Mouse (Mus musculus) megakaryocyte progenitor cell, adult 5-6 weeks (primary cell): Measurements from ENCODE around the gene Iqsec1. TPM values are rescaled to one million over a fixed set of nuclear protein-coding genes. Genes with fewer than 3 reads are reported as not detected.

Experiments used
- ATAC-seq: replicated peaks from 2 replicates; pipeline ENCODE4 v1.8.0; 2016; ENCODE audit warnings: mild to moderate bottlenecking, moderate TSS enrichment, inconsistent platforms; ENCODE audit not compliant: poor library complexity
- total RNA-seq, 2 experiments: library from RNA; stranded (forward) in 1 of 2; stranded (reverse) in 1 of 2; fragments of 157-497, 149-512 nt in 1 of 2; fragments of 200-1000 nt in 1 of 2; gene quantifications; 2 replicates each; pipeline versions ENCODE4 v1.2.3 to v1.2.4; 2015 to 2017

Iqsec1 gene
- total RNA-seq, 2 experiments from 2014 or later, result 3.5 to 32.5 TPM

DNA sequence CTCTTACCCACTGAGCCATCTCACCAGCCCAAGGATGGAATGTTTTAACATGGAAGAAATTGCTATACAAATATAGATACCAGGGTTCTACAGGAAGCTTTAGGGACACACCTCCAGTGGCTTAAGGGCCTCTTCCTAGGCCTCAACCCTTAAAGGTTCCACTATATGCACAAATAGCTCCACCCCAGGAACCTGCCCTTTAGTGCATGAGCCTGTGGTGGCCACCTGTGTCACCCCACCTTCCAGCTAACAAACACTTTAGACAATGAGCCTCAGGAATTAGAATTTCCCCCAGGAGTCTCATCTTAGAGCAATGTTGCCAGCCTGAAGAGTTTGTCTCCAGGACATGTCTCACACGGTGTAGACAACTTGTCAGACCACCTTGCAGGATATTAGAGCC is 96.1 kb downstream of the Iqsec1 start:
- ATAC-seq, result no peak

DNA sequence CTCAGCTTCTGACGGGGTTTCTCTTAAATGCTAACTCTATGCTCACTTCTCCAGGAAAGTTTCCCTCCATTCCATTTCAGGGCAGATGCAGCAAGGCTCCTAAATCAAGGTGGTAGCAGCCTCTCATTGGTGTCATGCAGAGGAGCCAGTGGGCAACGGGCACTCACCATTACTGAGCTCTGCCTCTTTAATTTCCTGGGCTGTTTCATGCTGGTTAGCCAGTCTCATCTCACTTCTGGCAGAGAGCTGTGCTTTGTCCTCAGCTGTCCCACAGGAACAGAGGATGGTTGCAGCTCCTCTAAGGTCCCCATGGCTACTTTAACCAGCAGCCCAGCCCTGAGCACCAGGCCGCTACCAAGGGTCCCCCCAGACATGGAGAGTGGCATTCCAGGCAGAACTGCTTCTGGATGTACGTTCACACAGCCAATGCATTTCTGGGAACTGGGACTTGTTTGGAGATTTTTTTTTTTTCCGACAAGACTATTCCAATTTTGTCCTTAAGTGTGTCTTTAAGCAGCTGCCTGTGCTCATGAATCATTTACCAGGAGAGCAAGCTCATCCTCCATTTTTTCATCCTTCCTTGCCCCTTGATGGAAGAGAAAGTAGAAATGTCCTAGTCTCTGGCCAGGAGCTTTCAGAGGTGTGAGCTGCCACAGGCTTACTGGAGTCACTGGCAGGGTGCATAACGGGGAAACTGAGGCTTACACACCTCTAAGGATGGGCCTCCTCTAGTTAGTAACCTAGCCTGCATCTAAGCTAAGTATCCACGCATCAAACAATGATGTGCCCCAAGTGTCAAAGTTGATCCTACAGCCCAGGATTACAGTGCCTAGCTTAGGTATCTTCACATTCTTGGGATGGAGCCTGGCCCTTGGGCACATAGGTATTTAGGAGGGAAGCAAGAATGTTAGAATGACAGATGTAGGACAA is 98.9 kb downstream of the Iqsec1 start:
- no peak for ATAC-seq

DNA sequence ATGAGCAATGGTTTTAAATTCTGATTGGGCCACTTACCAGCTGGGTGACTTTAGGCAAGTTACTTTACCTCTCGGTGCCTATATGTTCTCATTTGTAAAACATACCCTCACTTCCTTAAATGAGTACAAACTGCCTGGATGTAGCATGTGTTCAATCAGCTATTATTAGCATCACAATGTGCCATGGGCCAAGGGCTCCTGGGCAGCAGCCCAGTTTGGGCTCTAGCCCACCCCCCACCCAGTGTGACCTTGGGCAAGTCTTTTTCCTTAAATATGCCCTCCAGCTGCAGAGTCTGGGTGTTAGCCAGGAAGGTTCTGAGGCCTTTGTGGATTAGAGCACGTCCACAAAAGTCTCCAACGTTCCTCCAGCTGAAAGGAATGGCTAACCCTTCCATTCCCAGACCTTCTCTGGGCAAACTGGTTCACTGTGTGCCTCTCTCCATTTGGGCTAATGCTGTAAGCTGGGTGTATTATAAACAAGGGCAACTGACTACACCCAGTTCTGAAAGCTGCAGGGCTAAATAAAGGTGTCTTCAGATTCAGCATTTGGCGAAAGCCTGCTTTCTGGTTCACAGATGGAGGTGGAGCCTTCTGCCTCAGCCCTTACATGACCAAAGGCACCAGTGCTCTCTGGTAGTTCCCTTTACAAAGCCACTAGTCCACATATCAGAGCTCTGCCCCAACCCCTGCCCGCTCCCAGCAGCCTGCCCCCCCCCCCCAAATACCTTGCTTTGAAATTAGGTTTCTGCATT is 101.3 kb downstream of the Iqsec1 start:
- ATAC-seq, result no peak

DNA sequence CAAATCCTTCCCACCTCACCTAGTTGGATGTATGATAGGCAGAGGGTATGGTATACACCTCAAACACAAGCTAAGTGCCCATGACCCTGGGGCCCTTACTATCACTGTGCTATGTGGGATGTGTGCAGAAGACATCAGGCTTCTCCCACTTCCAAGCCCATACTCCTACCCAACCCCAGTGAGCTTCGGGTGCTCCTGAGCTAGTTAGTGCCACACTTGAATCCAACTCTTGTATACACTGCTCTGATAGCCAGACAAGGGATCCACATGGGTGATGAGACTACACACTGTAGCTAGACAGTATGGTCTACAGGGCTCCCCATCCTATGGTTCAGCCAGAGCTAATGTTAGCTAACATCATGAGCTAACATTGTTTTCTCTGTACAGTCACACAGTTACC is 102.9 kb downstream of the Iqsec1 start:
- ATAC-seq, result no peak

DNA sequence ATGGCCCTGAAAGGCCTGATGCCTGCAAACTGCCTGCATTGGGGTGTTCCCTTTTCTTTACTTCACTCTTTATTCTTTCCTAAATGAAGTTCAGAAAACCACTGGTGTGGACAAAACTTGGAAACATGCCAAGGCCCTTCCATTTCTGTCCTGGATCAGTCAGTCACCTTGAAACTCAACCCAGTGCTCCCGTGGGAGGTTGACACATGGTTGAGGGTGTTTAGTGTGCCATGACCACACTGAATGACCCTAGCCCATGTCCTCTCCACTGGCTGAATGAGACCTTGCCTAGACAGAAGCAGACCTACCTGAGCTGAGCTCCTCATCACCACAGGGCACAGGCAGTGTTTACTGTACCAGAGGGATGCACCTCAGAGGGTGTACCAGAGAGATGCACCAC is 103.9 kb downstream of the Iqsec1 start:
- no peak for ATAC-seq

DNA sequence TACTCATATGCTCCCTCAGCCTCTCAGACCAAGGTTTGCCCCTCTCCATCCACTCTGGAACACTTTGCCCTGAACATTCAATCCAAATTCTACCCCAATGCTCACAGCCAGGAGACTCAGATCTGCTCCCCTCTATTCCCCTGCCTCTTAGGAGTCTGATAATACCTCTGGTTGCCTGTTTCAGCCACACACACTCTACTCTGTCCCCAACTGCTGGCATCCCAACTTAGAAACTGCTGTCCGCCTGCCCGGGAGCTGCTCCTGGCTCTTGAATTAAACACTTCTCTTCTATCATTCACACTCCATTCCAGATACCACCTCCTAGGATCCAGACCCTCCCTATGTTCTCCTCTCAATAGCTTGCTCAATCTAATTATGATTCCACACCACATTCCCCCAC is 107.5 kb downstream of the Iqsec1 start:
- no peak for ATAC-seq

DNA sequence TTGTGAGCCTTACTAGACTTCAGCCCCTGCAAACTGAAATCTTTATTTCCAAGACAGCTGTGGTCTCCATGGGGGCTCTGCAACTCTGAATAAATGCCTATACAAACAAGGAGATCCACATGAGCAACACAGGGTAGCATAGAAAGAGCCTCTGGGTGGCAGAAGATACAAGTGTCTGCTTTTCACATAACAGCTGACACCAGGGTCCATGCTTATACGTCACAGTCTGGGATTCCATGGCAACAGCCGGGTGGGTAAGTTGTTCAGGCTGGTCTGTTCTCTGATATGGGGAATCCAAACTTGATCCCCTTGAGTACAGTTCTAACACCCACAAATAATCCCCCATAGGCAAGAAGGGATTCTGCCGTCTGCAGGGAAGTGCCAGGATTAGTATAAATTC is 108.1 kb downstream of the Iqsec1 start:
- ATAC-seq, result no peak

DNA sequence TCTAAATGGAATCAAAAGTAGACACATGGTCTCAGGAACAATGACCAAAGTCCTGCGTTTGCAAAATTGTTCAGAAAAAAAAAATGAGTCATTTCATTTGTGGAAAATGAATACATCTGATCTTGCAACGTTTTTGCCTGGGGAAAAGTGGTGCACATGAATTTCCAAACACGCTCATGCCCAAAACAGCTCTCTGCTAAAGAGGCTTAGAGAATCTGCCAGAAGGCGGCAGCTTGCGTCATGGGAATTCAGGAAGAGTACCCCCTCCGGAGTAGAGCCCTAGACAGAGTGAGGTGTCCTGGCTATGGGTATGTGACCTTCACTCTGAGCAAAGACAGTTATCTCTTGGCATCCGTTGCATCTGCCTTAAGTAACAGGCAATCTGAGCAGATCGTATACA is 116.9 kb downstream of the Iqsec1 start:
- no peak for ATAC-seq

DNA sequence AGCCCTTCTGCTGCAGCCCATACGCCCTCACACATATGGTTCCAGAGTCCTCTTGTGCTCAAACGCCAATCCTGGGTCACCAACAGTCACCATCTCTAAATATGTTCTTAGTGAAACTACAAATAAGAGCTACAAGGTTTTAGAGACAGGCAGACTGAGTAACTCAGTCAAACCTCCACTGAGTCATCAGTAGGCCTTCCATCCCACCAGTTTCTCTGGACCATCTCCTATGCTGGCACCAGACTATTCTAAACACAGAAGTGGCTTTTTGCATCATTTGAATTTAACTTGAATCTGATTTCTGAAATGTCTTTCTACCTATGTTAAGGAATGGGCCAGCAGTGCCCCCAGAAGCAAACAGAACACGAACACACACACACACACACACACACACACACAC is 120.5 kb downstream of the Iqsec1 start:
- no peak for ATAC-seq

DNA sequence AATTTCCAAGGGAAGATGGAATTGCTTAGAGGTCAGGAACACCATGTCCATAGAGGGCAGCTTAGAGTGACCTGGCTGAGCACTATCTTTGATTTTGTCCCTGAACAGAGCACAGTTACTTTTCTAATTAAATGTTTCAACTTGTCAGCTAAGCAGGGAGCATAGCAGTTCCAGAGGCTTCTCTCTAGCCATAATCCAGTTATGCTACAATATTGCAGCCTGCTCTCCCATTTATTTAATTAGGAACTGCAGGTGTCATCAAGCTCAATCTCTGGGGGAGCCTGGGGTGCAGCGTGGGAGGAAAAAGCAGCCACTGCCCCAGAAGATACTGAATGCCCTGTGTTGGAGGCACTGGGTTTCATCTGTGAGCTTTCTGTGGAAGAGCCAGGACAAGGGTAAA is 127.1 kb downstream of the Iqsec1 start:
- no peak for ATAC-seq

DNA sequence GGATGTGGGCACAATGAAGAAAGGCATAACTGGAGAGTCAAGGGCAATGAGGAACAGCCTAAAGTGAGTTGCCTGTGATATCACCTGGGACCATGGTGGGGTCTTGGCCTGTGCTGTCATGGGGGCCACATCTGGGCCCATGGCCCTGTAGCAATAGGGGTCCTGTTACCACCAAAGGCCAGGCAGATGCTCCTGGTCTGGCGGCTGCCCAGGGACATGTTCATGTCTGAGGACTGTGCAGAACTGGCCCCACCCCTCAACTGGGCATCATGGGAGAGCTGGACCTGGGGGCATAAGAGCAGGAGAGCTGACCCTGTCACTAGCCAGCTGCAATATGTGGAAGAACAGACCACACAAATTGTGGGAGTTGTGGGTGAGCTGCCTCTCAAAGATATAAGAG is 130.6 kb downstream of the Iqsec1 start:
- ATAC-seq, result no peak

DNA sequence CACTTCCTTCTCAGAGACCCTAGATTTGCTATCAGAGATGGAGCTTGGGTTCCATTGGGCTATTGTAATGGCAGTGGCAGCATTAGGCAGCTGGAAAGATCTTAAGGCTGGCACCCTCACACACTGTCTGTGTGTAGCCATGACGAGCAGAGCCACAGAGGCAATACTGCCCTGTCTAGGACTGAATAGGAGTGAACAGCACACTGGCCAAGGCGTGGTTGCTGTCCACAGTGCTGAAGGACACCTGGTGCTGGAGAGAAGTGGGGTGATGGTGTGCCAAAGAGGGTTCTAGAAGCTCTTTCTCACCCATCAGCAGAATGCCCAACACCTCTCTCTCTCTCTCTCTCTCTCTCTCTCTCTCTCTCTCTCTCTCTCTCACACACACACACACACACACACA is 136.1 kb downstream of the Iqsec1 start:
- peak; percentile 74; the same call in 1 of the 2 replicates for ATAC-seq

DNA sequence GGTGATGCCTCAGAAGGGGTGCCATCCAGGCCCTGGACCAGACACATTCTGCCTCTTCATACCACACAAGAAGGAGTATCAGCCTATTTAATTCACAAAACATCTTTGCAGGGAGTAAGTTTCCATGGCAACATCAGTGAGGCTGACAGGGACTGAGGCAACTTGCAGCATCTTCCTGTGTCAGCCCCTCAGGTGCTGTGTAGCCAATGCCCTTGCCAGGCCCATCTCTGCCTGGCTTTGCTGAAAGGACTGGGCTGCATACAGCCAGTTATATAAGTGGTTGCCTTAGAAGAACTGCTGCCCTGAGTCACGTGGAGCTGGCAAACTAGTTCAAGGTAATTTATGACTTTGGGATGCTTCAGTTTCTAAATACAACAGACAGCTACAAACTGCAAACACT is 140.4 kb downstream of the Iqsec1 start:
- ATAC-seq, result no peak

DNA sequence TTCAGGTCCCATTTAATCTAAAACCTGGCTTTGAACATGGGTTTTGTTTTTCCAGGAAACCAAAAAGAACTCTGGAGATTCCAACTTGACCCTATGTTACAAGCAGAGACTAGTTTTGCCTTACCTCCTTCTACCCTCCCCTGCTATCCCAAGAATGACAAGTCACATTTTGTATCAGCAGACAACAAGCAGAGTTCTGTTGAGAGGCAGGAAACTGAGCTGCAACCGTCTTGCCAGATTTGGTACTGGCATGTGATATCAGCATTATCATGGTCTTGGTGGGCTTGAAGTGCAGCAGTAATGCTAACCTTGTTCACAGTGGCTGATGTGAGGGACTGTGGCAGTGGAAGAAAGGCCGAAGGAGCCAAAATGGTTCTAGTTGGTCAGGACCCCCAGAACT is 141.0 kb downstream of the Iqsec1 start:
- peak; percentile 50; the same call in 1 of the 2 replicates for ATAC-seq

DNA sequence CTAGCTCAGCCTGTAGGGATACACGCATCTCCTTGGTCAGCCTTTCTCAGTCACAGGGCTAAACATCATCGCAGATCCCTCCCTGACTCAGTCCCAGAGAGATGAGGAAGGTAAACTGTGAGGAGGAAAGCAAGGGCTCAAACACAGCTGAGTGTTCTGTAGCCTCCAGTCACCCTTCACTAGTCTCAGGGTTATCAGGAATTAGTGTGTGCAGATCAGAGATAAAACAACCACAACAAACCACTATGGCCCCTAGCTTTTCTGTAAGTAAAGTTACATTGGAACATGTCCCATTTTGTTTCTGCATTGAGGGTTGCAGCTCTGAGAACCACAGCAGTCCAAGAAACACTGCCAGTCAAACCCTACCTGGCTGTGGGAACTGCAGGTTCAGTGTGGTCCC is 148.5 kb downstream of the Iqsec1 start:
- ATAC-seq, result peak; percentile 68

DNA sequence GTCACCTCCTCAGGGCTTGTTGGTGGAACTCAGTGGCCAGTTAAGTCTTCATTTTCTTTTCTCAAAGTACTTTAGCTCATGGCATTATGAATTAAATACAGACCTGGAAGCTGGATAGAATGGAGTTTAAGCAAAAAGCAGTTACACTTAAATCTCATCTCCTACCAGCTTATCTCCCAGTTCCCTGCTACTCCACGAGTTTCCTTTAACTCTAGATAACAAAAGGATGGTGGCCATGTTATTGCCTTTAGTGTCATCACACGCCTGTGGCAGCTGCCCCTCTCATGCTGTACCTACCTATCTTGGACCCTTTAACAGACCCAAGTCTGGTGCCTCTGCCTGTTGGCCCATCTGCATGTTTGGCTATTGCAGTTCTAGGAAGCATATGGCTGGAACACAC is 151.7 kb downstream of the Iqsec1 start:
- ATAC-seq, result no peak

DNA sequence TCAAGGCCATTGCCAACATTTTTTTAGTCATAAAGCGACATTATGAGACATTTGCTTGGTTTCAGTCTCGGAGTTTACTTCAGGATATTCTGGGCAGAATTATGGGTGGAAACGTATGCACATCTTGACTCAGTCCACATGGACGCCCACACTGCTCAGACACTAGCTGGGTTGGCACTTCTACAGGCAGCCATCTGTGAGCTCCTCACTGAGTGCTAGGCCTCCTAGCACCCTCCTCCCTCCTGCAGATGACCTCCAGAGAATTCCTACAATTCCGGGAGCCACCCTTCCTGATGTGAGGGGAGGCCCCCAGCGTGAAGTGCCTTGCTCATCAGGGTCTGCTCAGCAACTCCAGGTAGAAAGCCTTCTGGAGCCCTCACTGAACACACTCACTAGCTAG is 158.9 kb downstream of the Iqsec1 start:
- ATAC-seq, result no peak

DNA sequence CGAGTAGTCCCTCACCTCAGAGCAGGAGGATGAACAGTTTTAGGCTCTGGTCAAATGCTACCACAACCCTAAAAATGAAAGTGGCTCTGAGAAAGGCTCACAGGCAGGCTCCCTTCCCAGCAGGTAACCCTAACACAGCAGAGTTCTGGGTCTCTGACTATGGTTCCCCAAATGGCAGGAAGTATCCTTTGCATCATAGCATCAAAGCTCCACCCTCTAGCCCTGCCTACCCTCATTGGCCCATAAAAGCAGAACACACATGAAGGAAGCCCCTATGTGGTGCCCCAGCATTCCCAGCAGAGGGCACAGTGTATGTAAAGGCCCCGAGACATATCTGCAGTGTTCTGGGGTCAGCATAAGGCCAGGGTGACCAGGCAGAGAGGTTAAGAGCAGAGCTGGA is 163.4 kb downstream of the Iqsec1 start:
- peak; percentile 98 for ATAC-seq

DNA sequence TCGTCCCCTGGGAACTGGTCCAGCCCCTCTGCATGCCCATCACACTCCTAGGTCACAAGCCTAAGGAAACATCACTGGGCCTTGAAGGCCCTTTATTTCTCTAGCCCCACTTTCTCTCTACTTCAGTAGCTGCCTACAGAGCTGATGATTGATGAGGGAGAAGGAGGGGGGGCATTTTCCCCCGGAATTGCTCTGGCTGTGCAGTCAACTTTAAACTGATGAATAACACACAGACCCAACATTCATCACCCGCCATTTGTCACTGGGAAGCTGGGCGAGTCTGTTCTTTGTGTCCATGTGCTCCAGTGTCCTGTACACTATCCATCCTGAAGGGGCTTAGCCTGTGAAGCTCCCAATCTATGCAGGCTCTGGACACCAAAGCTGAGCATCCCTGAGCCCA is 165.2 kb downstream of the Iqsec1 start:
- no peak for ATAC-seq

DNA sequence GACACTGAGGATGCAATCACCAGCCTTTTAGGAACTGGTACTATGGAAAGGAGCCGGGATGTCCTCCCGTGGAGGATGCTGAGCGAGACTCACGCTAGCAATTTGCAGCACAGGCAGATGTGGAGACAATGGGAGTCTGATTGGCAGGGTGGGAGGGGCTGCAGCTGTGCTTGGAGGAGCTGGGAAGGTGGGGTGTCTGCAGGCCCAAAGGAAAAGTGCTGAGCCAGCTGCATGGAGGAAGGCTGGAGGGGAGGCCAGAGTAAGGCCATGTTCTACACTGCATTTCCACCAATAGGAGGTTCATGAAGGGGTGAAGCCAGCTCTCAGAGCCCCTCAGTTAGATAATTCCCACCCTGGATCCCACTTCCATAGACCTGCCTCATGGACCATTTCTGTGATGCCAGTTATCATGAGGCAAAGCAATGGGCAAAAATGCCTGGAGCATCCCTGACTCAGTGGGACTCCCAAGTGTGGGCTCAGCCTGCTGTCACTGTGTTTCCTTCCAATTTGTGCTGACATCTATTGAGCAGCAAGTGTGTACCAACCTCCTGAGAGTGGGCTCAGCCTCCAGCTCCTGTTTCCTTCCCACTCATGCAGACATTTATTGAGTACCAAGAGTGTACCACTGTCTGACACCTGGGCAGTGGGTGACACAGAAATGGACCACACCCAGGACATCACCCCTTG is 166.4 kb downstream of the Iqsec1 start:
- ATAC-seq, result no peak

DNA sequence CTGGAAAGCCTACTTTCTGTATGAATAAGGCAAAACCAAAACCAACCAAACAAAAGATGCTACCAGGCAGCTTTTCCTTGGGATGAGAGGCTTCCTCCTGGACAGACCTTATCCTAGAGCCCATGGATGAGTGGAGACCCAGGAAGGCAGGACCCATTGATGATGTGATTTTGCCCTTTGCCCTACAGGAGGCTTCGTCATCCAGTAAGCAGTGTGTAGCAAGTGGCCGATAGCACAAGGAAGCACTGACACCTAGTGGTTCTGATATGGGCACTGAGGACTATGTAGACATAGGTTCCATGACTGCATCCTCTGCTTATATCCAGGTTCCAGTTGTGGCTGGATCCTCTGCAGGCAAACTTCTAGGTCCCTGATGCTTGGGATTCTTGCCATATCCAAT is 168.6 kb downstream of the Iqsec1 start:
- peak; percentile 49; the same call in 1 of the 2 replicates for ATAC-seq

DNA sequence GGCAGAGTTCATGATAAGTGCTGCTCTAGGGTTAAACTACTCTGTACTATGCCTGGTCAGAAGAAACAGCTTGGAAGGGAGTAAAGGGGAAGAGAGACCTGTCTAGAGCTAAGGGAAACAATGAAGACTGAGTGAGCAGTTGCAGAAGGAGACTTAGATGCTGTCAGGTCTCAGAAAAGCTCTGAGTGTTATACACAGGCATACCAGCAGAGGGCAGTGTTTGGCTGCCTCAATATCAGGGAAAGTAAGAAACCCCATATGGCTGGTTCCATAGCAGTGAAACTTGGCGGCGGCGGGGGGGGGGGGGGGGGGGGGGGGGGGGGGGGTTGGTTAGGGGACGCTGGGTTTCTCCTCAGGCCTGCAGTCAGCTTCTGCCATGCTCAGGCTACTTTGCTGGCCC is 169.5 kb downstream of the Iqsec1 start:
- ATAC-seq, result peak; percentile 83
